Mouse (Mus musculus) gastrocnemius, adult 8-10 months (tissue): ENCODE results near the gene 9530002B09Rik. TPM values are rescaled to one million over a fixed set of nuclear protein-coding genes. Genes with fewer than 3 reads are reported as not detected.

Experiments
- DNase-seq, 2 experiments: peaks; one replicate each; pipeline ENCODE4 v3.0.0; 2022; ENCODE audit warnings: low spot score in 2 of 2
- total RNA-seq, 4 experiments: library from RNA; stranded (reverse); gene quantifications; 2 replicates each; pipeline ENCODE4 v1.2.4; 2022

Gene 9530002B09Rik
- total RNA-seq: not detected

GRCm38 (mm10) chr4:122688975-122689374 lies at the start of gene 9530002B09Rik:
TSS of gene 9530002B09Rik (plus strand) at chr4:122689275.
- no peak for DNase-seq

Other genes starting within 250 kb of the 9530002B09Rik start
- gene Ppt1, start 147.0 kb downstream of the 9530002B09Rik start, total RNA-seq: 10 to 100 TPM in 2 of 4 experiments, 1 to 10 TPM in 2; 8.8 to 12.1 (median 10.3) TPM
- gene Cap1, start 196.8 kb downstream of the 9530002B09Rik start, total RNA-seq: 10 to 100 TPM; 12.5 to 20.2 (median 18.9) TPM